Mouse (Mus musculus) spleen, postnatal 4 days (tissue): ENCODE results near the gene Rasgrf2.
A peak's percentile ranks its signal among the peaks of the same experiment; 100 is the strongest.

Experiments
- DNase-seq, 2 experiments: peaks; one replicate each; pipeline ENCODE4 v3.0.0; 2022; ENCODE audit warnings: low spot score in 2 of 2

Gene Rasgrf2

DNA sequence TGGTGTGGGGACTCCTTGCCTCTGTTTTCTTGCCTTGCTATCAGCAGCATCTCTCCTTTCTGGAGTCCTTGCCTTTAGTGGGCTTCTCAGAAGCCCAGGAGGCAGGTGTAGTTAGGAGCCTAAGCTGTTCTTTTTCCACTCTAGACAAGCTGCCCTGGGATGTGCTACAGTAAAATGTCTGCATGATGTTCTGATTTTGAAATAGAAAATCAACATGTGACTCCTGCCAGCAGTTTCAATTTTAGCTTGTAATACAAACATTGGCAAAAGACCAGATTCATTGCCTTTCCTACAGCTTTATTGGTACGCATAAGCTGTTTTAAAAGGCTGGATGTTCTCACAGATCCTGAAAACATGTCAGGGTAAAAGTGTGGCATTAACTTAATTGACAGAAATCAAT is 176.3 kb downstream of the Rasgrf2 start:
- DNase-seq, result no peak

DNA sequence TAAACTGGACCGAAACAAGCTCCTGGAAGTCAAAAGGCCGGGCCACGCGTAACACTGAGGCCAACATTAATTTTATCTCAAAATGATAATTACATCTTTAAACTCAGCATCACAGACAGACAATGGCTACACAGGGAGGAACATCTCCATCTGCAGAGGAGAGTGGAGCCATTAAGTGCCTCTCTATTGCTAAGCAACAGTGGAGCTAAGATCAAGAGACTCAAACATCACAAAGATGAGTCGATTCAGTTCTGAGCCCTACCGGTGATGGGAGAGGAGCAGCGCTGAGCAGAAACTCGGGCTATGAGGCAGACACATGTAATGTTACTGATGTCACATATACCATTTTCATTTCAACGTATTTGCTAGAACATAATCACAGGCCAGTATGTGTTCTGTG is 191.3 kb downstream of the Rasgrf2 start:
- no peak for DNase-seq

DNA sequence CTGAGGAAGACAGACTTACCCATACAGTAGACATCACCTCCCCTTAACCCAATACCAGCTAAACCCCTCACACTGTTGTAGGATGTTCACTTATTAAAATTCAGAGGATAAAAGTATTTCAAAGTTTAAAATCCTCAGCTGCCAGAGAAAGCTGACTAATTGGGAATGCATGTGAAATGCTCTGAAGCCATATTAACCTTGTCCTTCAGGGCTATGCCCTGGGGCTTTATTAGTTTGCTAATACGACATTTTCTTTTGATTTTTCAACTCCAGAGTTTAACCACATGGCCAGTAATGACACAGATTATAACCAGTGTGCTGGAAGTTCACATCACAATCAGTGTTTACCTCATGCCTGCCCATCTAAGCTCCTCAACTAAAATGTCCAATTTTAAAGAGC is 192.6 kb downstream of the Rasgrf2 start:
- DNase-seq, result no peak

DNA sequence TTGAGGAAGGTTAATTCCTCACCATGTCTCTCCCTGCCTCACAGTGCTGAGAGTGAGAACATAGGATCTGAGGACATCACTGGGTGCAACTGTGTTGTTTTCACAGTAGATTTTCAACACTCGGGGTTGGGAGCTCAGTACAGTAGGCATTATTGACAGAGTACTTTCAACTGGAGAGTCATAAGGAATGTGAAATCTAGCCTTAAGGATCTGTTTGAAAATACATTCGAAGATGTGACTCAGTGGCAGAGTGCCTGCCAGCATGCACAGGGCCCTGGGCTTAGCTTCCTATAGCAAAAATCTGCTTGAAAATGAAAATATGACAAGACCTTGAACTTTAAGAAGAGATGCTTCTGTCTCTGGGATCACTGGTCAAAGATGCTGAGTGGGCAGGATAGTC is 194.2 kb downstream of the Rasgrf2 start:
- DNase-seq, result no peak

DNA sequence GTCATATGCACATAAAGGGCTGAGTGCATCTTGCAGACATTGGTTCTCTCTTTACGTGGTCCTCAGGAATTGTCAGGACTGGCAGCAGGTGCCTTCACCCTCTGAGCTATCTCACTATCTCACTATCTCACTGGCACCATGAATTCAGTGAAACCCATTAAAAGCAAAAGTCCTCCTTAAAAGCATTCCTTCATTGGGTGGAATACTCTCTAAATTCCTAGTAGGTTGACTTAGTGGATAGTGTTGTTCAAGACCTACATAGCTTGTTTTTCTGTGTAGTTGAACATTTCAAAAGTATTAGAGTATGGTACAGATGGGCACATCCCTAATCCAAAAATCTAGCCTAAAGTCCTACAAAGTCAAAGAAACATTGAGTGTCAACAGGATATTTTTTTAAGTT is 199.3 kb downstream of the Rasgrf2 start:
- no peak for DNase-seq

DNA sequence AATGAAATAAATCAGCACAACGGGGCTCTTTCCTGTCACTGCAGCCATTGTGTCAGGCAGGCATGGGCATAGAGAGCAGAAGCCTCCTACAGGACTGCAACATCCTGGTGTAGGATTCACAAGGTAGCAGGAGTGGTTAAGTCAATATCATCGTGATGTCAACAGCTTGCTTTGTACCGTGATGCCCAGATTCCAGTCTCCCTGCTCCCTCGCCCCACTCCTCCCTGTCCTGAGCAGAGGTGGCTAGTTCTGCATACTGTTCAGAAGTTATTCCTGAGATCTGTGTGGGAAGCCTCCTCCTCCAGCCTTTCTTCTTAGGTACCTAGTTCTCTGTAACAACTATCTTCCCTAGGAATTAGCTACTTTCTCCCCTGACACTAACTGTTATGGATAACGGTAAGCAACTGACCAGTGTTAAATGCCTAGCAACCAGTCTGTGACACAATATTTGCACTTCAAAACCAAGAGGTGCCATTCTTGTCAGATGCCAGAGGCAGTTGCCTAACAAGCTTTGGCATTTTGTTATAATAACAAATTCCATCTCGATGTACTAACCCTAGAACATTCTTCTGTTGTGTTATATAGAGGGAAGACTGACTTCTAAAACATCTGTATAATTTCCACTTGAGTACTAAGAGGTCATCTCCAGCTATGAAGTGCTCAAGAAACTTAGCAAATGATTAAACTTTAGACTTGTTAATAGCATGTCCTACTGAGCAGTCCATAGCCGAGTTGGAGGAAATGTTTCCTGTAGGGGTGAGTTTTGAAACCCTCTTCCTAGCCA is 201.3 kb downstream of the Rasgrf2 start:
- DNase-seq, result no peak

DNA sequence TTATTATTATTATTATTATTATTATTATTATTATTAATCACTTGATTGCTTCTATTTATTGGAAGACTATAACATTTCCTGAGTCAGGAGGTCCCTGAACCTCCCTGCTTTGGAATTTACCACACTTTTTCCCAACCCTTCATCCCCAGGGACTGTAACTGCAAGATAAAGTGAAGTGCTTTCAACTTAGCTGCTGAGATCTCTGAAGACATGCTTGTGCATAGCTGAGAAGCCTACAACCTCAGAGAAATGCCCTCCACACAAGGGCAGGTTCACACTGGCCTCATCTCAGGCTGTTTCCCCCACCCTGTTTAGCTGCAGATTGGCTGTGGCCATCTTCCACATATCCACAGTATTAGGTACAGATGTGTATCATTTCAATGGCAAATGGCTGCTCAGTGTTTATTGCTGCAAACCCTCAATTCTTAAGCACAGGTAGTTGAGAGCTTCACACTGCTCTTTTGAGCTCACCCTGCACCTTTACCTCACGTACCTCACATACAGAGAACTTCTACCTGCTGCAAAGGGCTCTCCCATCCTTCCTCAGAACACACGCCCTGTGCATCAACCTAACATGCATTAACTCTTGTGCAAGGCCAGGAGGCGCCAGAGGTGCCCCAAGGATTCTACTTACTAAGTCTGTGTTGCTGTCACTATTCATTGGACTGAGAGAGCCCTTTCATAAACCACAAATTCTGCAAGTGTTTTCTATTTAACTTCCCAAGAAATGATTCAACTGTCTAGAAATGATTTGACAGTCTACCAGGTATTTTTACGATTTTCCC is 202.7 kb downstream of the Rasgrf2 start:
- no peak for DNase-seq

DNA sequence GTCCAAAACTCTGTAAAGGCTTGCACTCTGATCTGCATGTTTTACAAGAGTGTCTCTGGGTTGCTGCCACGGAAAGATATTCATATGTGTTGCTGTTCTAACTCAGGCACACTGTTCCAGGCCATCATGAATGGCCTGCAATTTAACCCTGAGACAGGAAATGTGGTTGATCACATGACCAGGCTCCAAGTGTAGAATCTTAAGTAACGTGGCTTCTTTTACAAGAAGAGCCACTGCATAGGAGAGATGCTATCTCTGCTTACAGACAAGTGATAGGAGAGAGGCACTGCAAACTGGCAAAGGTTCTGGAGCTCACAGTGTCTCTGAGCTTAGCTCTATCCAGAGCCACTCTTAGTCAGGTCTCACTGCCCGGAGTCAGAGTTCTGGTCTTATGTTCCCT is 210.4 kb downstream of the Rasgrf2 start:
- no peak for DNase-seq

DNA sequence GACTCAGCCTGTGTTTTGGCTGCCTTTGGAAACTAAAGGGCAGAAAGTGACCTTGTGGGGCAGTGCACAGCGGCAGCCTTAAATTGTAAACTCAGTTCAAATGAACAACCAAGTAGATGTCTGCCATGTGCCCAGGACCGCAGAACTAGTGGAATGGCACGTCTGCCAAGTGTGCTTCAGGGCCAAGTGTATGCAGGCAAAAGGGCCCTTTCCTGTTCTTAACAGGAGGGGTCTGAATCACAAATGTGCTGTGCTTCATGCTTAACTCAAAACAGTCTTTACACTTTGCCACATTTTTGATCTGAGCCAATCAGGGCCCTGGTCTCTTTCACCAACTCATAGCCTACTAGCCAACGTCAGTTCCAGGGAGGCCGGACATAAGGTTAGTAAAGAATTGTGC is 212.7 kb downstream of the Rasgrf2 start:
- DNase-seq, result no peak

DNA sequence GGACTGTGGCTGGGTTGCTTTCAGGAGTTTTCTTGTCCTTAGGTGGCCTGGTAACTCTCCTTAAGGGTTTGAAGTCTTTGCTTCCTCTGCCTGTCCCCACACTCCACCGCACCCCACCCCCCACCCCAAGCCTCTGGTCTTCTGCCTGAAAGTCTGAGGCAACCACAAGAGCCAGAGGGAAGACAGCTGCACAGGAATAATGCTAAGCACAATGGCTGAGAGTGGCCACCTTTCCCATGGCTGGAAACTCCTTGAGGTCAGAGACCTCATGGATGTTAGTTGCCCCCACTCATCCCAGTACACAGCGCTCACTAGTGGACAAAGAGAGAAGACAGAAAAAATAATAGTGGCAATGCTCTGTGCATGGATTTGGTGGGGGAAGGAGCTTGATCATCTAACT is 213.6 kb downstream of the Rasgrf2 start:
- DNase-seq, result no peak

DNA sequence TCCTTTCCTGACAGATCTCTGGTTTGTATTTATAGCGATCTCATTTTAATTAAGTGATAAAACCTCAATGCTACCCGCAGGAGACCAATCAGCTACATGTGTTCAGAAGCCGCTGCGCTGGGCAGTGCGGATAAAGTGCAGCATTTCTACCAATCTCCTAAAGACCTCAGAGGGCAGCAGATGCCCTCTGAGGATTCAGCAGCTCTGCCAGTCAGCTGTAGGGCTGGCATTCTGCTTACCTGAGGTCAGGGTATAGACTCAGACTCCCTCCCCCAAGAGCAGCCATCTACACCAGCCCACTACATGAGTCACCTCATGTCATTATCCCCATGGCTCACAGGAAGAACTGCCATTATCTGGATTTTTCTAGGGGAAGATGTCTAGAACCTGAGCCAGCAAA is 215.1 kb downstream of the Rasgrf2 start:
- DNase-seq, result no peak

DNA sequence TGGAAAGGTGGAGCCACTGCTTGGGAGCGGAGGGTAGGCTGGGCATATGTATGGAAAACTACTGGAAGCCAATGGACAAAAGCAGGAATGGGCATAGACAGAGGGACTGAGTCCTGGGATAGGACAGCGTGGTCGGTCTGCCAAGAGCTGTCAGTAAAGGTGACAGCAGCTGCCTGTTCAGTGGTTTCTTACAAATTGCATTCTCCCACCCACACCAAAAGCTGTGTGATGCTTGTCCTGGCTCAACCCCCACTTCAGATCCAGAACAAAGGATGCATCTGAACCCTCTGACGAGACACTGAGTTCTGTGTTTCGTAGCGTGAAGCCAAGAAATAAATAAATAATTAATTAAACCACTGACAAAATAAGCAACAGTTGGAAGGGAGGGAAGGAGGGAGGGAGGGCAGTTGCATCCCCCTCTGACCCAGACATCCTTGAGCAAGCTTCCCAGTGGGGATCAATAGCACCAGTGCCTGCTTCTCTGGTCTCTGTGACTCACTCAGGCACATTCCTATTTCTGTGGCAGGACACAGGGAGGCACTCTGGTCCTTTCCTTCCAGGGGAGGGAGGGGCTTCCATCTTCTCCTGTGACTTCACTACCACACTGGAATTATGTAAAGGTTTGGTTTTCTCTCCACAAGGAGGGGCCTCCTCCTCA is 215.7 kb downstream of the Rasgrf2 start:
- DNase-seq, result no peak

DNA sequence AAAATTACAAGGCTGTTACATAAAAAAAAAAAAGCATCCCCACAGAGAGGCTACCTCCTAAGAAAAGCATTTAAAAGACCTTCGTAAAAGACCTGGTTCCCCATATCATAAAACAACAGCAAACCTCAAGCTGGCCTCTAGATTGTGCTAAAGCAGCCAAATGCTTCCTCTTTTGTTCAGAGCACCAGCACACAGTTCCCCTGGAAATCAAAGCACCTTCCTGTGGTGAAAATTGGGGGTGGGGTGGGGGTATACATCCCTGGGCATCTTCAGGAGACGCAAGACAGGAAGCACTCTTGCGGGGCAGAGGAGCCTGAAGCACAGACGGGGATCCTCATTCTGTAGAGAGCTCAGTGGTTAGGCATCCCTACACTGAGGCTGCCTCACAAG is 216.3 kb downstream of the Rasgrf2 start:
- no peak for DNase-seq

DNA sequence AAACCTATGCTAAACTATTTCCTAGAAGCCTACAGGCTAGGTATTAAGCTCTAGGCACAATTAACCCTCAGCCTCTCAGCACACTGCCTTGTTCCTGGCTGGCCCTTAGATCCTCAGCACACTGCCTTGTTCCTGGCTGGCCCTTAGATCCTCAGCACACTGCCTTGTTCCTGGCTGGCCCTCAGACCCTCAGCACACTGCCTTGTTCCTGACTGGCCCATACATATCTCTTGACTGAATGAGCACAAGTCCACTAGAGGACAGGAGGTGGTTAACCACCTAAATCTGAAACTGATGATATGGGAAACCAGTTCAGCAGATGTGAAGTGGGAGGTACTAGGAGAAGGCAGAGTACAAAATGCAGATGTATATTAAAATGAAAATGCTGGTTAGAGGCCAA is 219.8 kb downstream of the Rasgrf2 start:
- DNase-seq, result no peak

DNA sequence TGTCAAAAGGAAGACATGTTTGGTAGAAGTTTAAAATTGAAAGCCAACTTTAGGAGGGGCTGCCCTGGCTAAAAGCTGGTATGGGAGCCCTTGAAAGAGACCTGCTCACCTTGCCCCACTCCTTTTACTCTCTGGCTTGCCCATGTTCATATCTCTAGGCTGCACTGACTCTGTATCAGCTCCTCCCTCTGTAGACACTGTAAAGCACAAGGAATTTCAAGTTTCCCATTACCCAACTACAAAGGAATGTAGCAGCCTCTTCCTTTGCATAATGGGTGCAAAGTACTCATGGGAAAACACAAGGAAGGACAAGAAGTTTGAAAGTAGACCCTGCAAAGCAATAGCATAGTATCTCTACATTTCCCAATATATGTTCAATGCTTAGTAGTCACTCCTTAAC is 220.2 kb downstream of the Rasgrf2 start:
- DNase-seq, result no peak

DNA sequence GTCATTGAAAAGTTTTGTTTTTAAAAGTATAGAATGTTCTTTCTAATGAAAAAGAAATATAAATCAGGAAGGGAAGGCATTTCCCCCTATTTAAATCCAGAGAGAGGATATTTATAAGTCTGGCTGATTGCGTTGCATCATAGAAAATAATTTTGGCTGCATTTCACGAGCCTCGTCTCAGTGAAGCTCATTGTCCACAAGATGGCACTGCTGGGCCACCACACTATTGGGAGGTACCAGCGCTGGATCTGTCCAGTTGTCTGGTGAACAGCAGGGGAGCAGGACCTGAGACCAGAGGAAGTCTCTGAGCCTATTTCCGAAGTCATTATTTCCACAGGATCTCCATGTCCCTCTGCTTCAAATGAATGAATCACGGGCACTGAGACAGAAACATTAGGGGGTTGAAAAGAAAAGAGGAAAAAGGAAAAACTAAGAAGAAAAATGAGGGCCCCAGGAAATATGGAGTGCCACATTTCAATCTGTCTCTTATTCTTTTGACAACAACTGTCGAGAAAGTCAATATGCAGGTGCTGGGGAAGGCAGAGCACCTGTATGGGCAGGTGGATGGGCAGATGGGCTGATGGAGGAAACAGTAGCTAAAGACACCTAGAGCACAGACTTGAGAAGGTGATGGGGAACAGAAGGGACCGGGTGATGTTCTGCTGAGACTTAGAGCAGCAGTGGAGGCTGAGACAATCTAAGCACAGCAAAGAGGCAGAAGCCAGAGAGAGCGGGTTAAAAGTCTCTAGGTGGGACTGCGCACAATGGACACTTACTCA is 223.1 kb downstream of the Rasgrf2 start:
- DNase-seq, result peak; percentile 40 to 72

DNA sequence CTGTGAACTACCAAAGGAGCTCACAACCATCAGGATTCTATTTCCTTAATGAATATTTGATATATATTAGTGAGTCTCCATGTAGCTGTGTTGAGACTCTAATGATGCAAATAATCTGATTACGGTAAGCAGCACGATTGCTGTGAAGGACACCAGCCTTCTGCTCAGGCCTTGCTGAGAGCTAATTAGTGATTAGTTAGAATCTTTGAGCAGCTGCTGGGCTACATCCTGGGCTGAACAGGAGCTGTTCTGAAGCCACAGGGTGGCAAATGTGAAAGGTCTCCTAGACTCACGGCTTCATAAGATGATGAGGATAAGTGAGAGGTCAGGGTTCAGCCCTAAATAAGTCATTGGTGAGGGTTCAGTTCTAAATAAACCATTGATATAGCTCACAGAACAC is 225.1 kb downstream of the Rasgrf2 start:
- DNase-seq, result no peak

DNA sequence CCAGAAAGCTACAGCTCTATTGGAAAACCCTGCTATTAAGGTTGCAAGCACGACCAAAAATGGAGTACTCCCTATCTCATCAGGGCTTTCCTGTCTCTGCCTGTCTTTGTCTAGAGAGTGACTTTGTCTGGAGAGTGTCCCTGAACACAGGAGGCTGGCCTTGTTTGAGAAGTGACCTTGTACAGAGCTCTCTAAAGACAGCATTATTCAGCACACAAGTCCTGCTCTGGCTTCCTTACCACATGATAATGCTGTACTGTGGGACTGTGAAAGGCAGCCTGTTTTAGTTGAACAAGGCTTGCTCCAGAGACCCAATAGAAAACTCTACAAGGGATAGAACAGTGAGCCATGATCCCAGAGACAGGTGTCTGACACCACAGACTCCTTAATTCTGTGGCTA is 235.0 kb downstream of the Rasgrf2 start:
- no peak for DNase-seq

DNA sequence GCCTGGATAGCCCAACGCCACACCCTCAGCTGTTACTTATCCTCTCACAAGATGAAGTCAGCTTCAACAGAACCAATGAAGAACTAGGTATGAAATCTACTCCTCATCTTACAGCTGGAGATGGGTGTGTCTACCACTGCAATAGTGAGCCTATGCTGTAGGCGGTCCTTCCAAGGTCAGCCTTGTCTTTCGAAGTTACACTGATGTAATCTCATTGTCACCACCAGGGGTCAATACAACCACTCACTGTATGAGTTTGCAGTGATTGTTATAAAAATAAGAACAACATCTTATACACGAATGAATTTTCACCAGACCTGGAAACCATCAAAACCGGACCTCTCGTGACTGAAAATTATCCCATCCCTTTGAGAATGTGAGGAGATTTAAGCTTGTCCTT is 238.3 kb downstream of the Rasgrf2 start:
- no peak for DNase-seq

DNA sequence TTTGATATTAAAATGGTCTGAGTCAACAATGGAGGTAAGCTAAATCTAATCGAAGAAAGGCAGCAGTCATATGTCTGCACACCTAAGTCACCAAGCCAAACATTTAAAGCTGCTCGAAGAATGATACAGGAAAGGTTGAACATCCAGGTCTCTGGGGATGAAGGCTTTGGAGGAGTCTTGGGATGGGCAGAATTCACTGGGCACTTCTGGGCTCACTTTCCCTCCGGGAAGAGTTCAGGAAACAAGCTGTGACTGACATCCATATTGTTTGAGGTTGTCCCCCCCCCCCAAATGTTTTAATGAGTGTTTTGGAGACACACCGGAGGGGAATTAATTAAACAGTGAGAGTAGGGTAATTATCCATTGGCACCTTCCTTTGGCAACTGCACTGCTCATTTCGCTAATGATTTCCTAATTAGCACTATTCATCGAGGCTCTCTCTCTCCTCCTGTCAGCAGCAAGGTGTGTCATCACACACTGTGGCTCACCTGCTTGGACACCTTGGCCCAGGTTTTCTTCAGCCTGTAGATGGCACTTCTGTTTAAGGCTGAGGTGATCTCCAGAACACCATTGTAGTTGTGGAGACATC is 241.3 kb downstream of the Rasgrf2 start:
- no peak for DNase-seq

DNA sequence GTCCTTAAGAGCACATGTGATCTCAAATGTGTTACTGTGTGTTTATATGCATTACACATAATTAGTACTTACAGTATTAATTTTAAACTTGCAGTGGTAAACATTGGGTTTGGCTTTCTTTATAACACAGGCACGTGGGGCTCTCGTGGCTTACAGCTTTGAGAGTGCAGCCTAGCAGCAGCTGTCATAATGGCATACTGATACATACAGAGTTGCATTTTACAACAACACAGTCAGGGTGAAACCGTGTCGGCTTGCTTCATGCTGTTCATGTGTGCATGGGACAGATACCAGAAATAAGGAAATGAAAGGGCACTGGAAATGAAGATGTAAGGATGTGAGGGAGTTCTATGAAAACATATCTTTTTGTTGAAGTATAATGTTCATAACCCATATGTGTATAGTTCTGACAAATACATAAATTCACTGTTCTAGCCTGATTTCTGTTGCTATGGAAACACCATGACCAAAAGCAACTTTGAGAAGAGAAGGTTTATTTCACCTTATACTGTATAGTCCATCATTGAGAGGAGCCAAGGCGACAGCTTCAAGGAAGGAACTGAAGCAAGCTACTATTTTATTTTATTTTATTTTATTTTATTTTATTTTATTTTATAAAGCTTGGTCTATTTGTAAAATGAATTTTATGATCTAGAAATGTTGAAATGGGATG is 246.6 kb downstream of the Rasgrf2 start:
- DNase-seq, result no peak
